Mouse (Mus musculus) spleen, postnatal 36 days (tissue): ENCODE measurements around the gene Ifitm3.

Experiments used
- DNase-seq, 2 experiments: peaks; one replicate each; pipeline ENCODE4 v3.0.0; 2022; ENCODE audit warnings: low spot score in 2 of 2, mixed read lengths in 1 of 2

Gene Ifitm3

DNA sequence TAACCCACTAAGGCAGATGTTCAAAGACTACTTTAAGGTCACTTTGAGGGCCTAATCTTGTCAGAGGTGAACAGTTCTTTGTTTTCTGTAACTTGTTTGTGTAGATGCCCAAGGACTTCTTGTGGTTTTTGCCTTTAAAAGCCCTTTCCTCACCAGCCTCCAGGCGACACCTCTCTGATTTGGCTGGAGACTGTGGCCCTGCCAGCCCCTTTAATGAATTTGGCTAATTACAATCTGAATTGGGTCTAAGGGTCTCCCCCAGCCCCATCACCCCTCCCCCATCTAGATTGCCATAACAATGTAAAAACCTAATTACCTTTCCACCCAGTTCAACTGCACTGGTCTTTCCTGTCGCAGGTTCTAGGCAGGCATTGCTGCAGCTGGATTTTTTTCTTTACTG is 47.8 kb downstream of the Ifitm3 start:
- DNase-seq: no peak

DNA sequence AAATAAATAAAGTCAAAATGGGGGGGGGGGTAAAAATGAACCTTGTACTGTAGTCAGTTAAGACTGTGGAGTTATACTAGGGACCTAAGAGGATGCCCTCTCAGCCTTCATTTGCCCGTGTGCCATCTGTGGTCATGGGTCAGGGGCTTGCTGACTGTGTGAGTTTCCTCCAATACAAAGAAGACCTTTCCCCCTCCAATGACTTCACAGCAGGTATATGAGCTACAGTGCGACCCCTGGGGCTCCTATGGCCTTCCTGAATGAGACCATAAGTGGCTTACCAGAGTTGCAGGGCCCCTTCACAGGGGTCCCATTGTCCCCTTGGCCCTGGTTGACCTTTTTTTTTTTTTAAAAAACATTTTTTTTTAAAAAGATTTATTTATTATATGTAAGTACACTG is 49.2 kb downstream of the Ifitm3 start:
- no peak for DNase-seq

GRCm38 (mm10) chr7:140960026-140960425 is 50.5 kb downstream of the Ifitm3 start:
- no peak for DNase-seq
